Comparison of ENCODE assay signal across 26 mouse cellular contexts in the genomic region with DNA sequence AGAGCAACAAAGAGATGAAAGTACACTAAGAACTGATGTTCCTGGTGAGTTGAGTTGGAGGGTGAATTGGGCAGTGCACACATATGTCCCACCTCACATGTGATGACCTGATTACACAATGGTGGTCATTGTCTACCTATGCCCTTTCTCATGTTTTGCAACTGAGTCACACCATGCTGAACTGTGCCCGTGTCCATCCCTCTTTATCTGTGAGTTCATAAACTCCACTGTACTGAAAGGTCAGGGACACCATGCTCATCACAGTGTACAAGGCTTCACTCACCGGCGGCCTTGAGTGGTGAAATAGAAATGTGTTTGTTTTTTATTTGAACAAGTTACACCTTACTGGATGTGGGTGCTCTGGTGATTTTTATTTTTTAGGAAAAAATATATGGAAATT. TPM values are rescaled to one million over a fixed set of nuclear protein-coding genes. Genes with fewer than 3 reads are reported as not detected.
DNase-seq lines count a peak whose midpoint lies in the region; ATAC-seq and TF ChIP-seq lines count a peak whose summit lies in the region.
"Had no signal": no experiment of that assay in that cellular context is flagged by ENCODE, and none has a peak within 500 bp of the region (broad histone marks: within the 10 kb centered on the region; RNA-seq: fewer than 3 reads in every experiment).

No protein-coding gene starts in this region.

- no peak overlapping the region for H3K9ac ChIP-seq in hindbrain, embryonic 14.5 days
- H3K9ac ChIP-seq in hindbrain, embryonic 12.5 days = no peak overlapping the region
- no peak overlapping the region for H3K9ac ChIP-seq in liver, embryonic 15.5 days
- H3K9ac ChIP-seq: hindbrain, embryonic 13.5 days; kidney, embryonic 15.5 days; limb, embryonic 13.5 days; neural tube, embryonic 12.5 days had no signal

- H3K36me3 ChIP-seq in hindbrain, embryonic 14.5 days (replicated peaks; ENCODE audit: control insufficient read depth, insufficient read depth) = no peaks in the 10 kb centered on the region
- H3K36me3 ChIP-seq in hindbrain, embryonic 12.5 days = no peaks in the 10 kb centered on the region
- H3K36me3 ChIP-seq in liver, embryonic 15.5 days (replicated peaks) = no peaks in the 10 kb centered on the region
- H3K36me3 ChIP-seq: hindbrain, embryonic 13.5 days; kidney, embryonic 15.5 days; limb, embryonic 13.5 days; neural tube, embryonic 12.5 days had no signal

- H3K27ac ChIP-seq in hindbrain, embryonic 14.5 days = no peak overlapping the region
- H3K27ac ChIP-seq in hindbrain, embryonic 12.5 days = no peak overlapping the region
- no peak overlapping the region for H3K27ac ChIP-seq in liver, embryonic 15.5 days (replicated peaks)
- H3K27ac ChIP-seq in gastrocnemius, adult 2 months = no peak overlapping the region
- H3K27ac ChIP-seq: hindbrain, embryonic 13.5 days; kidney, embryonic 15.5 days; limb, embryonic 13.5 days; neural tube, embryonic 12.5 days had no signal

- H3K4me2 ChIP-seq in hindbrain, embryonic 14.5 days (replicated peaks) = no peak overlapping the region
- no peak overlapping the region for H3K4me2 ChIP-seq in hindbrain, embryonic 12.5 days (replicated peaks)
- no peak overlapping the region for H3K4me2 ChIP-seq in liver, embryonic 15.5 days
- H3K4me2 ChIP-seq: hindbrain, embryonic 13.5 days; kidney, embryonic 15.5 days; limb, embryonic 13.5 days; midbrain, embryonic 11.5 days; neural tube, embryonic 12.5 days had no signal

- no peak for DNase-seq in hindbrain, embryonic 14.5 days (ENCODE audit: low spot score)
- DNase-seq in liver = no peak
- peak; percentile 62 for DNase-seq in adrenal gland, postnatal 14 days
- no peak for DNase-seq in gastrocnemius, adult 2 months
- no peak for DNase-seq in gastrocnemius, postnatal 10 days
- DNase-seq: cerebellum, adult 9-10 months; cerebellum, postnatal 36 days; gastrocnemius, postnatal 14 days; heart, postnatal 36 days; kidney, adult 18-20 months; kidney, postnatal 25 days; lung, adult 2 months; lung, postnatal 10 days; right cerebral cortex, adult 18-20 months; spleen, adult 18-20 months; thymus, postnatal 14 days had no signal

- no peaks in the 10 kb centered on the region for H3K27me3 ChIP-seq in hindbrain, embryonic 14.5 days (ENCODE audit: control insufficient read depth, insufficient read depth, low read length)
- H3K27me3 ChIP-seq in hindbrain, embryonic 12.5 days = no peaks in the 10 kb centered on the region
- H3K27me3 ChIP-seq in liver, embryonic 15.5 days = no peaks in the 10 kb centered on the region
- H3K27me3 ChIP-seq: hindbrain, embryonic 13.5 days; kidney, embryonic 15.5 days; limb, embryonic 13.5 days; neural tube, embryonic 12.5 days had no signal

- no peaks in the 10 kb centered on the region for H3K4me1 ChIP-seq in hindbrain, embryonic 14.5 days (replicated peaks; ENCODE audit: control insufficient read depth, insufficient read depth, low read length)
- H3K4me1 ChIP-seq in hindbrain, embryonic 12.5 days = no peaks in the 10 kb centered on the region
- no peaks in the 10 kb centered on the region for H3K4me1 ChIP-seq in liver, embryonic 15.5 days (replicated peaks)
- H3K4me1 ChIP-seq: hindbrain, embryonic 13.5 days; kidney, embryonic 15.5 days; limb, embryonic 13.5 days; neural tube, embryonic 12.5 days had no signal

- no peak for TF ChIP-seq CTCF in gastrocnemius, adult 2 months (IDR thresholded peaks at IDR 0.05)

- 0 out of 2 replicates have a peak, but pooled peaks have one; percentile 6 for ATAC-seq in hindbrain, embryonic 14.5 days (ENCODE audit: low FRiP score)
- no peak for ATAC-seq in hindbrain, embryonic 12.5 days (ENCODE audit: low FRiP score)
- ATAC-seq in liver, embryonic 15.5 days (ENCODE audit: insufficient read depth) = peak; percentile 61; the same call in 1 of the 2 replicates
- ATAC-seq: CD4-positive, CD25-positive, alpha-beta regulatory T cell, adult 4 months; forebrain, embryonic 14.5 days had no signal

- intact Hi-C loops in gastrocnemius, adult 2 months (cut with DNase I) = no loop called here

- WGBS in hindbrain, embryonic 14.5 days = 90% methylated on average over 3 of the region's 3 CpGs
- WGBS in hindbrain, embryonic 12.5 days = 92% methylated on average over 3 of the region's 3 CpGs
- WGBS in liver, embryonic 15.5 days (ENCODE audit: insufficient replicate concordance) = 66% methylated on average over 3 of the region's 3 CpGs

- no peak overlapping the region for H3K4me3 ChIP-seq in hindbrain, embryonic 14.5 days (replicated peaks; ENCODE audit: low read length)
- H3K4me3 ChIP-seq in hindbrain, embryonic 12.5 days = no peak overlapping the region
- no peak overlapping the region for H3K4me3 ChIP-seq in liver, embryonic 15.5 days (replicated peaks)
- no peak overlapping the region for H3K4me3 ChIP-seq in gastrocnemius, adult 2 months
- H3K4me3 ChIP-seq: hindbrain, embryonic 13.5 days; kidney, embryonic 15.5 days; limb, embryonic 13.5 days; myocyte; neural tube, embryonic 12.5 days had no signal

- H3K9me3 ChIP-seq in hindbrain, embryonic 14.5 days (ENCODE audit: control insufficient read depth, low read length) = no peaks in the 10 kb centered on the region
- H3K9me3 ChIP-seq in hindbrain, embryonic 12.5 days (replicated peaks) = no peaks in the 10 kb centered on the region
- no peaks in the 10 kb centered on the region for H3K9me3 ChIP-seq in liver, embryonic 15.5 days (replicated peaks)
- H3K9me3 ChIP-seq: hindbrain, embryonic 13.5 days; kidney, embryonic 15.5 days; limb, embryonic 13.5 days; neural tube, embryonic 12.5 days had no signal

RNA-seq across cellular contexts. Expression of gene Cth, which starts 42.9 kb away (rescaled TPM):
- 2.3 and 2.6 TPM in 2 replicates for polyA plus RNA-seq in hindbrain, embryonic 14.5 days (2014; fragmentation: Nextera tagmentation; extraction: Ambion mirVana)
- 7.2 and 7.5 TPM in 2 replicates for polyA plus RNA-seq in hindbrain, embryonic 12.5 days (2016; fragmentation: Nextera tagmentation; extraction: Ambion mirVana)
- 50.2 and 53.7 TPM in 2 replicates for polyA plus RNA-seq in liver, embryonic 15.5 days (2015; fragmentation: Nextera tagmentation; extraction: Ambion mirVana)
- total RNA-seq in adrenal gland, postnatal 14 days (2021) = 18.6 and 44.9 TPM in 2 replicates
- total RNA-seq in gastrocnemius, adult 2 months (2021) = 1 to 10 TPM; 3.6 to 5.0 TPM
- under 1 TPM; 0.61 to 0.82 TPM for total RNA-seq in gastrocnemius, postnatal 10 days (2021)
- polyA plus RNA-seq: CD4-positive, CD25-positive, alpha-beta regulatory T cell, adult 4 months had no signal
